Mouse (Mus musculus) hindbrain, embryonic 15.5 days (tissue): ENCODE data around the gene Ckap5. TPM values are rescaled to one million over a fixed set of nuclear protein-coding genes. Genes with fewer than 3 reads are reported as not detected.
A peak's percentile ranks its signal among the peaks of the same experiment; 100 is the strongest.
"Not testable (repeated sequence)": the region's sequence is repeated elsewhere in the genome, so short reads cannot be mapped to it uniquely, and the experiment has no call there.

Experiments used
- ATAC-seq: fragments of 200-750 bp; cut with Nextera tagmentation; 2 replicates; pipeline ENCODE4 v1.8.0; 2017; ENCODE audit warnings: low read depth, moderate number of reproducible peaks, moderate TSS enrichment; ENCODE audit not compliant: low FRiP score
- H3K27ac ChIP-seq: fragments of 300-500 bp; sonication (generic); replicated peaks from 2 replicates; pipeline ENCODE4 v1.5.1; 2015; ENCODE audit warnings: mild to moderate bottlenecking, inconsistent platforms
- H3K27me3 ChIP-seq: fragments of 300-500 bp; sonication (generic); 2 replicates; pipeline ENCODE4 v1.6.1; 2015; ENCODE audit warnings: control low read depth, inconsistent platforms
- H3K36me3 ChIP-seq: fragments of 300-500 bp; sonication (generic); 2 replicates; pipeline ENCODE4 v1.6.1; 2015; ENCODE audit warnings: control low read depth, inconsistent platforms
- H3K4me1 ChIP-seq: fragments of 300-500 bp; sonication (generic); replicated peaks from 2 replicates; pipeline ENCODE4 v1.6.1; 2015; ENCODE audit warnings: control low read depth, inconsistent platforms
- H3K4me2 ChIP-seq: fragments of 300-500 bp; sonication (generic); 2 replicates; pipeline ENCODE4 v1.6.1; 2015; ENCODE audit warnings: moderate library complexity, mild to moderate bottlenecking, inconsistent platforms
- H3K4me3 ChIP-seq: fragments of 300-500 bp; sonication (generic); 2 replicates; pipeline ENCODE4 v1.5.1; 2015; ENCODE audit warnings: mild to moderate bottlenecking, inconsistent platforms
- H3K9ac ChIP-seq: fragments of 300-500 bp; sonication (generic); 2 replicates; pipeline ENCODE4 v1.6.1; 2015; ENCODE audit warnings: inconsistent platforms
- H3K9me3 ChIP-seq: fragments of 300-500 bp; sonication (generic); 2 replicates; pipeline ENCODE4 v1.6.1; 2016; ENCODE audit warnings: control low read depth, inconsistent platforms
- WGBS: fragments of 180-500 bp; shearing (Covaris S2); methylation state at CpG from one replicate; pipeline ENCODE4 v1.1.7; 2015; 5-methylcytosine and 5-hydroxymethylcytosine counted together
- polyA plus RNA-seq: library from polyadenylated mRNA; unstranded; fragments of >200 nt; fragmentation: Nextera tagmentation; extraction: Ambion mirVana; gene quantifications from 2 replicates; pipeline ENCODE4 v1.2.1, GENCODE M21; 2015

Ckap5 gene
- polyA plus RNA-seq, result 92.1 and 117 TPM in 2 replicates

DNA sequence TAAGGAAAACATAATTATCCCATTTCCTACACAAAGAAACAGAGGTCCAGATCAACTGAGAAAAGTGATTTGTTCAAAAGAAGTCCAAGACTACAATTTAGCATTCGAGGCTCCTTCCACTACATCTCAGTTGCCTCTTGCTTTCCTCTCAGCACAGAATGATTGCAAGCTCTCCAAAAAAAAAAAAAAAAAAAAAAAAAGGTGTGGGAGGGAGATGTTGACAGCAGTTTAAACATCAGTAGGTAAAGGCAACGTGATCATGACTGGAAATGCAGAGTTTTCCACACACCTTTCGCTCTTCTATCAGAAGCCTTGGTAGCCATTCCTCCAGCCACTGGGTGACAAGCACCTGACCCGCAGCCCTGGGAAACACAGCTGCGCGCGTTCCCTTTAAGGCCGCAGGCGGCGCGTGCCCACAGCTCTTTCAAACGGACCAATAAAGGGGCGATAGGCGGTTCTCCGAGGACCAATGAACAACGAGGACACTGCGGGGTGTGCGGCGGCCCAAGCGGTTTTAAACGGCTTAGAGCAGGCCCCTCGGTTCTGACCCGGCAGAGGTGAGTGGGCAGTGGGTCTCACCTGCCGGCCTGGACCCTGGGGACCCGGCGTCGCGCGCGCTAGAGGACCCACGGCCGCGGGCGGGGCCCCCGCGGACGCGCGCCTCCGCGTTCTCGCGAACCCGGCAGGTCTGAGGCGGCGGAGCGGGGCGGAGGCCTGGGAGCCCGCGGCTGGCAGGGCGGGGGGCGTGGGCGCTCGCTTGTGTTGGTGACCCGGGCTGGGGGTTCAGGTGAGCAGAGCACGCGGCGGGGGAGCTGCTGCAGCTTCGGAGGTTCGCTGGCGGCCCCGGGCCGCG is at the start of gene Ckap5:
Gene Ckap5, plus strand, starts transcription at position 469 of the 853 bp plus-strand sequence.
- Histone ChIP-seq H3K9me3 (no peaks in the 10 kb centered on the region), H3K27ac (peak within 1 kb of the TSS; percentile 86), H3K27me3 (no peaks in the 10 kb centered on the region), H3K9ac (peak within 1 kb of the TSS; percentile 87), H3K4me2 (peak within 1 kb of the TSS; percentile 72), H3K4me1 (peaks cover 15% of the 10 kb centered on the region), H3K4me3 (peak within 1 kb of the TSS; percentile 82), H3K36me3 (0 out of 2 replicates have a peak, but pooled peaks cover 11% of the 10 kb centered on the region)
- peak; percentile 99 for ATAC-seq
- under 1% methylated on average over 61 of the region's 64 CpGs for WGBS

DNA sequence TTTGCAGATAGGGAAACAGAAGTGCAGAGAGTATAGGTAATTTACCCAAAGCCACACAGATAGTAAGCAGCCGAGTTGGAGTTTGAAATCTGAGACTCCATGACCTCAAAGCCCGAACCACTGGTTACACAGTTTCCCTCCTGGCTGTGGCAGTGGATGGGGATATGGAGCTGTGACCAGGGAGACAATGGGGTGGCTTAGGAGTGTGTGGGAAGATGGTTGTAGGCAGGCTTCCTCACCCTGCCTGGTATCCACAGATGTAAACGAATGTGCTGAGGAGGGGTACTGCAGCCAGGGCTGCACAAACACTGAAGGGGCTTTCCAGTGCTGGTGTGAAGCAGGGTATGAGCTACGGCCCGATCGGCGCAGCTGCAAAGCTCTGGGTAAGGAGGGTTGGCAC is 49.7 kb upstream of the Ckap5 start:
- Histone ChIP-seq H3K4me3 (no peak overlapping the region), H3K9me3 (no peaks in the 10 kb centered on the region), H3K27ac (no peak overlapping the region), H3K9ac (no peak overlapping the region), H3K27me3 (no peaks in the 10 kb centered on the region), H3K4me2 (no peak overlapping the region), H3K36me3 (no peaks in the 10 kb centered on the region), H3K4me1 (peaks cover 4% of the 10 kb centered on the region; the same call in 1 of the 2 replicates)
- ATAC-seq, result no peak
- WGBS, result 88% methylated on average over 7 of the region's 7 CpGs

DNA sequence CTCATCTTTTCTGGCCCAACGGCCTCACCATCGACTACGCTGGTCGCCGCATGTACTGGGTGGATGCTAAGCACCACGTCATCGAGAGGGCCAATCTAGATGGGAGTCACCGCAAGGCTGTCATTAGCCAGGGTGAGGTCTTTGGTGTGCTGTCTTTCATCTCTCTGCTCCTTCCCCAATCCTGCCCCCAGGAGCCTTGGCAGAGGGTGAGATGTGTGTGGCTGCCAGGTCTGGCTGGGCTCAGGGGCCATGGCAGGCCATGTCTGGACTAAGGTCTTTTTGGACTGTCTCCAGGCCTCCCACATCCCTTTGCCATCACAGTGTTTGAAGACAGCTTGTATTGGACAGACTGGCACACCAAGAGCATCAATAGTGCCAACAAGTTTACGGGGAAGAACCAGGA is 46.2 kb upstream of the Ckap5 start:
- H3K27ac ChIP-seq, result 0 out of 2 replicates have a peak overlapping the region, but pooled peaks have one; percentile 11
- H3K9ac ChIP-seq, result no peak overlapping the region
- ATAC-seq, result peak; percentile 57
- peaks cover 4% of the 10 kb centered on the region; the same call in 1 of the 2 replicates for H3K4me1 ChIP-seq
- H3K4me2 ChIP-seq, result no peak overlapping the region
- no peaks in the 10 kb centered on the region for H3K9me3 ChIP-seq
- whole genome bisulfite sequencing, result 81% methylated on average over 9 of the region's 9 CpGs
- H3K36me3 ChIP-seq, result no peaks in the 10 kb centered on the region
- no peak overlapping the region for H3K4me3 ChIP-seq
- H3K27me3 ChIP-seq, result no peaks in the 10 kb centered on the region

DNA sequence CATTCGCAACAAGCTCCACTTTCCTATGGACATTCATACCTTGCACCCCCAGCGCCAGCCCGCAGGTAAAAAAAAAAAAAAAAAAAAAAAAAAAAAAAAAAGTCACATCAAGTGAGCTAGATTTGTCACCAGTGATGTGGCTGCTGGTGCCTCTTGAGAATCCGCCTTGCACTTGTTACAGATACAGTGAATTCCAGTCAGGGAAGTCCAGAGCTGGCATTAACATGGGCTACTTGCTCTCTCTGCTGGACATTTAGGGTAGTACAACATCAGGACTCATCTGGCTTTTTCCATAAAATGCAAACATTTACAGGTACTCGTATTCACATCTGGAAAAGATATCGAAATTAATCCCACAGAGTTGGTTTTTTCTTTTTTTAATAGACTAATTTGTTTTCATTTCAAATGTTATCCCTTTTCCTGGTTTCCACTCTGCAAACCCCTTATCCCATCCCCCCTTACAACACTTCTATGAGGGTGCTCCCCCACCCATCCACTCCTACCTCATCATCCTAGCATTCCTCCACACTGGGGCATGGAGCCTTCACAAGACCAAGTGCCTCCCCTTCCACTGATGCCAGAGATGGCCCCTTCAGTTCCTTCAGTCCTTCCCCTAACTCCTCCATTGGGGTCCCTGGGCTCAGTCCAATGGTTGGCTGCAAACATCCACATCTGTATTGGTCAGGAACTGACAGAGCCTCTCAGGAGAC is 45.6 kb upstream of the Ckap5 start:
- peaks cover 4% of the 10 kb centered on the region; the same call in 1 of the 2 replicates for H3K4me1 ChIP-seq
- 66% methylated on average over 6 of the region's 6 CpGs for WGBS
- no peak overlapping the region for H3K4me3 ChIP-seq
- no peak overlapping the region for H3K4me2 ChIP-seq
- ATAC-seq, result peak; percentile 46
- H3K27me3 ChIP-seq, result no peaks in the 10 kb centered on the region
- no peaks in the 10 kb centered on the region for H3K36me3 ChIP-seq
- H3K27ac ChIP-seq, result 0 out of 2 replicates have a peak overlapping the region, but pooled peaks have one; percentile 11
- H3K9ac ChIP-seq, result no peak overlapping the region
- H3K9me3 ChIP-seq, result no peaks in the 10 kb centered on the region

DNA sequence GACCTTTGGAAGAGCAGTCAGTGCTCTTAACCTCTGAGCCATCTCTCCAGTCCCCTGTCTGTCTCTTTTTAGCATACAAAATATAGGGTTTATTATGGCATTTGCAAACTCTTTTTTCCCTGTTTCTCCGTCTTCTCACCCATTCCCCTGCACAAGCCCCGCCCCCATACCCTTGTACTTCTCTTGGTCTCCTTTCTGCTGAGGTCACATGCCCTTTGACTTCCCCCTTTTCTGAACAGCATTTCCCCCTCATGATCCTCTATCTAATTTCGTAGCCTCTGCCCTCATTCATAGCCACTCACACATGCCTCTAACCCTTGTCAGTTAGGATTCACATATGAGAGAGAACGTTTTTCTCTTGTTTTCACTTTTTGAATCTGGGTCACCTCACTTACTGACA is 41.9 kb upstream of the Ckap5 start:
- no peaks in the 10 kb centered on the region for H3K36me3 ChIP-seq
- H3K4me3 ChIP-seq, result no peak overlapping the region
- no peak overlapping the region for H3K27ac ChIP-seq
- H3K4me2 ChIP-seq, result no peak overlapping the region
- no peak for ATAC-seq
- no peak overlapping the region for H3K9ac ChIP-seq
- H3K9me3 ChIP-seq, result no peaks in the 10 kb centered on the region
- H3K27me3 ChIP-seq, result no peaks in the 10 kb centered on the region
- peaks cover 4% of the 10 kb centered on the region; the same call in 1 of the 2 replicates for H3K4me1 ChIP-seq
- 85% methylated on average over 4 of the region's 4 CpGs for WGBS

DNA sequence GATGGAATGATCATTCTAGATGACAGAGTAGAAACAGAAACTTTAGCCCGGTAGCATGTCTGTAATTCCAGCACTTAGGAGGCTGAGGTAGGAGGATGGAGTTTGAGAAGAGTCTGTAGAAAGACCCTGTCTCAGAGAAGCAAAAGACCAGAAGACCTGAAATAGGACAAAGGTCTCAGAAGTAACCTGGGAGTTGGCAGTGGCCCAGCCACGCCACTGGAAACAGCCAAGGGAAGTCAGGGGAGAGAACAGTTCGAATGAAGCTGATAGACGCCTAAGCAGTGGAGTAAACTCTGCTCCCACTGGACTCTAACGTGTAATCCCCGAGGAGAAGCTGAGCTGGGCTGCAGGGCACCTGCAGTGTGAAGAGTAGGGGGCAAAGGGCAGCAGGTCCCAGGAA is 41.3 kb upstream of the Ckap5 start:
- no peak overlapping the region for H3K9ac ChIP-seq
- no peaks in the 10 kb centered on the region for H3K27me3 ChIP-seq
- H3K36me3 ChIP-seq, result no peaks in the 10 kb centered on the region
- H3K4me1 ChIP-seq, result peaks cover 4% of the 10 kb centered on the region; the same call in 1 of the 2 replicates
- H3K9me3 ChIP-seq, result no peaks in the 10 kb centered on the region
- H3K4me2 ChIP-seq, result no peak overlapping the region
- H3K4me3 ChIP-seq, result no peak overlapping the region
- ATAC-seq, result no peak
- WGBS, result 88% methylated on average over 6 of the region's 6 CpGs
- no peak overlapping the region for H3K27ac ChIP-seq

DNA sequence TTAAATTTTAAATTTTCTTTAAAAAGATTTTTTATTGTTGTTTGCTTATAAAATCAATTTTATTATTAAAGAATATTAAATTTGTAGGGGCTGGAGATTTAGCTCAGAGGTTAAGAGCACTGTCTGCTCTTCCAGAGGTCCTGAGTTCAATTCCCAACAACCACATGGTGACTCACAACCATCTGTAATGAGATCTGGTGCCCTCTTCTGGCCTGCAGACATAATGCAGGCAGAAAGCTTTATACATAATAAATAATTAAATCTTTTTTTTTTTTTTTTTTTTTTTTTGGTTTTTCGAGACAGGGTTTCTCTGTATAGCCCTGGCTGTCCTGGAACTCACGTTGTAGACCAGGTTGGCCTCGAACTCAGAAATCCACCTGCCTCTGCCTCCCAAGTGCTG is 39.3 kb upstream of the Ckap5 start:
- not testable (repeated sequence) for H3K4me1 ChIP-seq, H3K4me2 ChIP-seq, H3K36me3 ChIP-seq, H3K27me3 ChIP-seq, H3K4me3 ChIP-seq, H3K27ac ChIP-seq, H3K9ac ChIP-seq, H3K9me3 ChIP-seq, ATAC-seq
- WGBS, result 68% methylated on average over 3 of the region's 3 CpGs

DNA sequence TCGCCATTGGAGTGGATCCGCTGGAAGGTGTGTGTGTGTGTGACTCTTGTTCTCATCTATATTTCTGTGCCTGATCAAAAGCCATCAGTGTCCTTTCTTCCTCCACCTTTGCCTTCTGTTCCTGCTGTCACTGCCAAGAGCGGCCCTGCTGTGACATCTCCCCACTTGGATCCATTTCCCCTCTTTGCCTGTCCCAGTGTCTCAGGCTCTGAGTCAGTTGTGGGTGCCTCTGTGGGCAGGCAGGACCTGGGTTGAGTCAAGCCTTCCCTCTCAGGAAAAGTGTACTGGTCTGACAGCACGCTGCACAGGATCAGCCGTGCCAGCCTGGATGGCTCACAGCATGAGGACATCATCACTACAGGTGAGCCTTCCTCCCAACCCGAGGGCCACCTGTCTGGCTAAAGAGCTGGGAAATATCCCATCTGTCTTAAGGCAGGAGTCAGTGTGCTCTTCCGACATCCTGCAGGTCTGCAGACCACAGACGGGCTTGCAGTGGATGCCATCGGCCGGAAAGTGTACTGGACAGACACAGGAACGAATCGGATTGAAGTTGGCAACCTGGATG is 34.4 kb upstream of the Ckap5 start:
- no peak overlapping the region for H3K4me2 ChIP-seq
- no peak overlapping the region for H3K27ac ChIP-seq
- H3K9me3 ChIP-seq, result no peaks in the 10 kb centered on the region
- H3K9ac ChIP-seq, result no peak overlapping the region
- H3K4me1 ChIP-seq, result no peaks in the 10 kb centered on the region
- WGBS, result 97% methylated on average over 12 of the region's 12 CpGs
- no peaks in the 10 kb centered on the region for H3K27me3 ChIP-seq
- H3K36me3 ChIP-seq, result 0 out of 2 replicates have a peak, but pooled peaks cover 5% of the 10 kb centered on the region
- no peak overlapping the region for H3K4me3 ChIP-seq
- no peak for ATAC-seq

DNA sequence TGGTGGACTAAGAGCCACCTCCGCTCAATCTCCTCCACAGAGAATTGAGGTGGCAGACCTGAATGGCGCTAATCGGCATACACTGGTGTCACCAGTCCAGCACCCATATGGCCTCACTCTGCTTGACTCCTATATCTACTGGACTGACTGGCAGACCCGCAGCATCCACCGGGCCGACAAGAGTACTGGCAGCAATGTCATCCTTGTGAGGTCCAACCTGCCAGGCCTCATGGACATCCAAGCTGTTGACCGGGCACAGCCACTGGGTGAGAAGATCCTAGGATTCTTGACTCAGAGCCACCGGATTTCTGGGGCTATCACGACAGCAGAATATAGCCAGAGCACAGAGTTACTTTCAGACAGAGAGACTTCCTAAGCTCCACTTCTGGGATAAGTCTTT is 32.6 kb upstream of the Ckap5 start:
- no peak overlapping the region for H3K9ac ChIP-seq
- no peaks in the 10 kb centered on the region for H3K4me1 ChIP-seq
- H3K9me3 ChIP-seq, result no peaks in the 10 kb centered on the region
- 97% methylated on average over 9 of the region's 9 CpGs for WGBS
- ATAC-seq, result no peak
- 0 out of 2 replicates have a peak, but pooled peaks cover 5% of the 10 kb centered on the region for H3K36me3 ChIP-seq
- H3K4me2 ChIP-seq, result no peak overlapping the region
- H3K4me3 ChIP-seq, result no peak overlapping the region
- no peak overlapping the region for H3K27ac ChIP-seq
- H3K27me3 ChIP-seq, result no peaks in the 10 kb centered on the region

DNA sequence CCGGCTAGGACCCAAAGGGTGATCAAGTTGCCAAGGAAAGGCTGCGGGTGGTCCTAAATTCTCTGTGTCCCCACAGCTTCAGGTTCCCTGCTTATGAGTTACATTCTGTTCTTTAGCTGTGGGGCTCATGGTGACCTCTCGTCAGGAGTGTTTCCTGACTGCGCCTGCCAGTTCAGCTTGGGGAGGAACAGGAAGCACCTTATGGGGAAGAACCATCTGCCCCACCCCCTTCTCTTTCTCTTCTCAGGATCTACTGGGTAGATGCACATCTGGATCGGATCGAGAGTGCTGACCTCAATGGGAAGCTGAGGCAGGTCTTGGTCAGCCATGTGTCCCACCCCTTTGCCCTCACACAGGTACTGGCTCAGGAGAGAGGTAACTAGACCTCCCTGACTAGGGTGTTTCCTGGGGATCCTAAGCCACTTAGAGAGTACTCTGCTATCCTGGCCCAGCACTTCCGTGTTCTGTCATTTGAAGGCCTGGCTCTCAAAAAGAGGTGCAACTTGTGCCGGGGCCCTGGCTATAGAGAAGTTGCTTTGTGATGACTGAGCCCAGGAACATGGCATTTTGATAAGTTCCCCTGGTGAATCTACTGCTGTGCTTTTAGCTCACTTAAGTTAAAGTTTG is 28.4 kb upstream of the Ckap5 start:
- Histone ChIP-seq H3K4me1 (no peaks in the 10 kb centered on the region), H3K27ac (no peak overlapping the region), H3K4me3 (no peak overlapping the region), H3K27me3 (no peaks in the 10 kb centered on the region), H3K9me3 (no peaks in the 10 kb centered on the region), H3K4me2 (no peak overlapping the region), H3K9ac (no peak overlapping the region), H3K36me3 (0 out of 2 replicates have a peak, but pooled peaks cover 5% of the 10 kb centered on the region)
- no peak for ATAC-seq
- WGBS, result 94% methylated on average over 8 of the region's 8 CpGs

DNA sequence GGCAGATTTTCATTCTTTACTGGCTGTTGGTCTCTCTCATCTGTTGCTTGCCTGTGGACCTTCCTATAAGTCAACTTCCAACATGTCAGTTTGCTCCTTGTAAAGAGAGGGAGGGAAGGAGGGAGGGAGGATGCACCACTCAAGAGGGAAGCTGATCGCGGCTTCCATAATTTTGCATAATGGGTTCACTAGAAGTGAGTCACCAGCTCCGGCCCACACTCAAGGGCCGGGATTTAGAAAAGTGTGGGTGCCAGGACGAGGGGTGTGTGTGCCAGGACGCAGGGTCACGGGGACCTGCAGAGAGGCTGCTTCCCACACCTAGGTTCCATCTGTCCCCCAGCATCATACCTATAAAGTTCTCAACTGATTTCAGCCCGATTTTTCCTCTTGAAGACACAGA is 18.5 kb upstream of the Ckap5 start:
- Histone ChIP-seq H3K27me3 (no peaks in the 10 kb centered on the region), H3K36me3 (no peaks in the 10 kb centered on the region), H3K4me1 (no peaks in the 10 kb centered on the region), H3K4me2 (no peak overlapping the region), H3K4me3 (no peak overlapping the region), H3K9me3 (no peaks in the 10 kb centered on the region), H3K27ac (no peak overlapping the region), H3K9ac (no peak overlapping the region)
- 95% methylated on average over 8 of the region's 8 CpGs for WGBS
- ATAC-seq, result no peak
